Mouse (Mus musculus): Measurements from ENCODE around the gene Mprip.

The Mprip gene

DNA sequence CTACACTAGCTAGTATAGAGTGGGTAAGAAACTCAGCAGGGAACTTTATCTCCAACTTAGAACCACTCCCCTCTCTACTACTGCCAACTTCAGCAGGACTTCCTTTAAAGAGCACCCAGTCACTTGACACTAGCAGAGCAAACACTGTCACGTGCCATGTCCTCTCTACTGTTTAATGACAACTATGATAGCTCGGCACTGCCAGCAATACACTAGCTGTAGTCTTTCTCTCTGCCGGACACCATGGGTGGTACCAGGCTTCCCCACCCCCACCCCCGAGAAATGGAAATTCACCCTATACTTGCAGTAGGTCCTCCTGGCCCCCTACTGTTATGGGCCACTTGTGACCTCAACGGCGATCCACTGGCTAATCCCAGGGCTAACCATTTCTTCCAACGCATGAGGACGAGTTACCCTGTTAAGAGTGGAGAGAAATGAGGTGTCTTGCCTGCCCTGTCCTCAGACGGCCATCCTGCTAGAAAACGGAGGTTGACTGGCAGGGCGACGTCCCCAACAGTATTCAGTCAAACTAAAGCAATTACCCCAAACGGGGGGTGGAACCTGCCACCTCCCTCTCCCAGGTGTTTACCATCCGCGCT, 148.1 kb downstream of the Mprip start:
- DNase-seq: peak; percentile 98

DNA sequence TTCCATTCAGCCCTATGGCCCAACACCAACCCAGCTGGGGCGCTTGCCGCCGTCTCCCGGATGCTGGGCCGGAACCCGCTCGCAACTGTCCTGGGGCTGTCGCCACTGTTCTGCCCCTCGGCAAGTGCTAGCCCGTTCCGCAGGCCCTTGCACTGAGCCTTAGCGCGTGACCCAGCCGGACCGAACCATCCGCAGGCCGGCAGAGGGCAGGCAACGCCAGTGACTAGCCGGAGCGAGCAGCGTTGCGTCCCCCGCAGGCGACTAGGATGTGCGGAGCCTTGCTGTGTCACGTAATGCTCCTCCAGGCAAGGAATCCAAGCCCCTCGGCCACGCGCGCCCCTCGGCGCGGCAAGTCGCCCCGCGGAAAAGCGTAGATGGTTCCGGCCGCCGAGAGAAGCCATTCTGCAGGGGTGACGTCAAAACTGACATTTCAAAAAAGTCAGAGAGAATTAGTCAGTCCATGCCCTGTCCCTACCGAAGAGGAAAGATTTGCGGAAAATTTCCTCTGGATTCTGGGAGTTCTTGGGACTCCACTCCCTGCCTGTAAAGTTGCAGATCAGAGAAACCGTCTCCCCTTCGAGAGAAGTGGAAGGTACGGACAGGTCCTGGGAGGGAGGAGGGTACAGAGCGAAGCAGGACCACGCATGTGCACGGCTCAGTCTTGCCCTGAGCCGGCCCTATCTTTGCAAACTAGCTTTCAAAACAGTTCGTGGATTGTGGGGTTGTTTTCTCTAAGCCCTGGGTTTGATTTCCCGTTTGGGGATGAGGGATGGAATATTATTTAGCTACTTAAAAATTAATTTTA, 148.8 kb downstream of the Mprip start, which contains the start of gene Flcn:
Gene Flcn, minus strand, starts transcription at position 347 of the 805 bp plus-strand sequence.
- DNase-seq: peak; percentile 99

DNA sequence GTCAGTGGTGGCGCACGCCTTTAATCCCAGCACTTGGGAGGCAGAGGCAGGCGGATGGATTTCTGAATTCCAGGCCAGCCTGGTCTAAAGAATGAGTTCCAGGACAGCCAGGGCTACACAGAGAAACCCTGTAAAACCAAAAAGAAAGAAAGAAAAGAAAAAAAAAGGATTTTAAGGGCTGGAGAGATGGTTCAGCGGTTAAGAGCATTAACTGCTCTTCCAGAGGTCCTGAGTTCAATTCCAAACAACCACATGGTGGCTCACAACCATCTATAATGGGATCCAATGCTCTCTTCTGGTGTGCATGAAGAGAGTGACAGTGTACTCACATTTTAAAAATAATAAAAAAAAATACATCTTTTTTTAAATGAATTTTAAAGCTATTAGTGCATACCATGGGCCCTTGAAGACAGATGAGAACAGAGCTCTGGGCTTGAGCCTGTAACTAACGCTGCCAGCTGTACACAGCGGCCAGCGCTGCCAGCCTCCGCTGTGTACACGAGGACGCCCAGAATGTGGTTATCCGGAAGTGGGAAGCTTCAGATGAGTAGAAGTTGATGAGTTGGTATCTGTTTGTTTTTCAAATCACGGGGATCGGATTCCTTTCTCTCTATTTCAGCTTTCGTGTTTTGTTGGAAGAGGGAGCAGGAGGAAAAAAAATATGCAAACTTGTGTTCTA, 149.5 kb downstream of the Mprip start:
- DNase-seq: no peak

GRCm38 (mm10) chr11:59811211-59811610, 150.1 kb downstream of the Mprip start:
- DNase-seq: no peak

GRCm38 (mm10) chr11:59813276-59813675, 152.2 kb downstream of the Mprip start:
- no peak for DNase-seq

- DNase-seq: no peak
Observed at GRCm38 (mm10) chr11:59814311-59814710, 153.2 kb downstream of the Mprip start.

DNA sequence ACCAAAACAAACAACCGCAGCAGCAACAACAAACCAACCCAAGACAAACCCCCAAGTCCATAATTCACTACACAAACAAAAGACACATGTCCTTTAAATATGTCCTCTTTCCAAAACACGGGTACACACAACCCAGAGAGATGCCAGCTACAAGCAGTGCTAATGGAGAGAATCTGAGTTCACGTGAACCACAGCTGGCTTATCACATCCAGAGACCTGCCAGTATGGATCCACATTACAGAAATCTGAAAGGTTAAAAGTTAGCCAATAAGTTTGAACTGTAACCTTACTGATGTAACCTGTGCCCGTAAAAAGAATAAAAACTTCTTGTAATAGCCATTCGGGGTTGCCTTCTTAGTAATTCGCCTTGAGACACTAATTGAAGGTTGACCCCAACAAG, 153.8 kb downstream of the Mprip start:
- DNase-seq: no peak

DNA sequence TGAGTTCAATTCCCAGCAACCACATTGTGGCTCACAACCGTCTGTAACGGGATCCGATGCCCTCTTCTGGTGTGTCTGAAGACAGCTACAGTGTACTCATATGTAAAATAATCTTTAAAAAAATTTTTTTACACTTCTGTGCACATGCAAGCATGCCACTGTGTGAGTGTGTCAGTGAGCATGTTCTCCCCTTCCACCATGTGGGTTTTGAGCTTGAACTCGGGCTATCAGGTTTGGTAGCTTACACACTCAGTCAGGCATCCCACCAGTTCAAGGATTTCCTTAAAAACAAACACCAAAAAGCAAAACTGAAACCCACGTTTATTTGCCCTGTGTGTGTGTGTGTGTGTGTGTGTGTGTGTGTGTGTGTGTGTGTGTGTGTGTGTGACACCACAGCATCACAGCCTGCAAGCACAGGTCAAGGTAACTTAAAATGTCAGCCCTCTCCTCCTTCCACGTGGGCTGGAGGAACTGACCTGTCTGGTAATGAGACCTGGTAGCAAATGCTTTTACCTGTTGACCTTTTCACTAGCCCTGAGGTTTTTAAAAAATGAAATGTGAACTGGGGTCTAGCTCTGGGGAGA, 154.5 kb downstream of the Mprip start:
- DNase-seq: no peak

DNA sequence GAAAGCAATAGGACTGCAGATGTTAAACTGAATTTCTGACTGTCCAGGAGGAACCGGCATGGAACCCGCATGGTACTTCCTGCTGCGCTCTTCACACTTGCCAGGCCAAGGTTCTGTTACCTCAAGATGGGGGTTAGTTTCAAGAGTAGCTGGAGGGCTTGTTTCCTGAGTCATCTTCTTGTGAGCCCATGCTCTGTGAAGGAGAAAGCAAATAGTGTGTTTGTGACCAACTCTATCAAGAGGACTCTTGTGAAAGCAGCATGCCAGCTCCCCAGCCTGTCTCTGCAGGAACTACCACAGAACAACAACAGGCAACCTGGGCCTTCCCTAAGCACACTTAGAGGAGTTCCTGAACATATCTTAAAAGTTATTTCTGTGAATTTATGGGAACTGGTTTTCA, 156.8 kb downstream of the Mprip start:
- no peak for DNase-seq

GRCm38 (mm10) chr11:59821625-59822024, 160.5 kb downstream of the Mprip start:
- DNase-seq: no peak
